Mouse (Mus musculus) liver, adult (tissue): ENCODE data around the gene Oog1.
"Not testable (repeated sequence)": the region's sequence is repeated elsewhere in the genome, so short reads cannot be mapped to it uniquely, and the experiment has no call there.

Experiments
- GATA4 ChIP-seq: IDR thresholded peaks from 2 replicates; pipeline ENCODE4 v1.6.1; 2014; ENCODE audit warnings: mild to moderate bottlenecking, low read length; ENCODE audit not compliant: insufficient replicate concordance

Gene Oog1

DNA sequence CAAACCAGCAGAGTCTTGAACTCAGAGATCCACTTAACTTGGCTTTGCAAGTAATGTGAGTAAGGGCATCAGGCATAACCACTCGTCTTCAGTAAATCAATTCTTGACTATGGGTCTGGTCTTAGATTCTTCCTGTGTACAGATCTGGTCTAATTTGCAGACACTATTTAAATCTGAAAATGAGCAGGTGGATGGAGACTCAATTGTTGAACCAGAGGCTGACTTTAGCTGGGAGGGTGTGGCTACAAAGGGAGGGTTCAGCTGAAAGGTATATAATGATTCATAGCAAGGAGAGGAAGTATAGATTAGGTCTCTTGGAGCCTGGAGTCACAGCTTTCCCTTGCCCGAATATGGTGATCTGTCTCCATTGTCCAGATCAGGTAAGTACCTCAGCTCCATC lies at the start of gene Oog1:
Oog1 (plus strand) TSS at position 301 of the 400 bp plus-strand sequence.
- TF ChIP-seq GATA4: not testable (repeated sequence)

DNA sequence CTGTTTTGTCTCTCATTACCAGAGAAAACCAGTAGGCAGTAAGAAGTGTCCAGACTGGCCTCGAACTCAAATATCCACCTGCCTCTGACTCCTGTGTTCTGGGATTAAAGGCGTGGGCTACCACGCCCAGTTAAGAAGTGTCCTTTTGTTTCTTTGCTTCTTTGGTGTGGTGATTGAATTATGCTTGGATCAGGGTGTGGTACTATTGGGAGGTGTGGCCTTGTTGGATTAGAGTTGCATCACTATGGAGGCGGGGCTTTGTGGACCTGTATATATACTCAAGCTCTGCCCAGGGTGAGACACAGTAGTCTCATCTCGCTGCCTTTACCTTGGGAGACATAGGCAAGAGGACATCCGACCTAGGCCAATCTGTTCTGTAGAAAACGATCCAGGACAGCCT lies 16.1 kb downstream of the Oog1 start, which contains the start of gene Gm4027:
Gm4027 (plus strand) TSS at position 301 of the 400 bp plus-strand sequence.
- TF ChIP-seq GATA4: not testable (repeated sequence)

DNA sequence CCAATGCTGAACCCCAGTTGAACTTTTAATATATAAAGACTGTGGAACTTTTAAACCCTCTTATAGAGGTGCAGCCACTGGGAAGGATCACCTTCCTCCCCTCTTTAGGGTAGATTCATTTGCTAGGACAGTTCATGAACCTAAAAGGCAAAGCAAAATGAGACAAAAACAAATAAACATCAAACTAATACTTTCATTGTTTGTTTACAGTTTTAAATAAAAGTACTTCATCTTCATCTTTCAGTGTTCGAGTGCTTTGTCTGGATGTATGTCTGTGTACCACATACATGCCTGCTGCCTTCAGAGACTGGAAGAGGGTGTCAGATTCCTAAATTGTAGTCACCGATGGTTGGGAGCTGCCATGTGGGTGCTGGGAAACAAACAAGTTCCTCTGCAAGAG lies 42.0 kb downstream of the Oog1 start, which contains the start of gene Gm16381:
Gm16381 (minus strand) TSS at position 101 of the 400 bp plus-strand sequence.
- TF ChIP-seq GATA4: not testable (repeated sequence)
